Mouse (Mus musculus): Measurements from ENCODE around the gene Clmn. TPM values are rescaled to one million over a fixed set of nuclear protein-coding genes. Genes with fewer than 3 reads are reported as not detected.

Gene Clmn
- polyA plus RNA-seq (2014; fragmentation: Nextera tagmentation; extraction: Ambion mirVana) = 2.9 and 3.0 TPM in 2 replicates

DNA sequence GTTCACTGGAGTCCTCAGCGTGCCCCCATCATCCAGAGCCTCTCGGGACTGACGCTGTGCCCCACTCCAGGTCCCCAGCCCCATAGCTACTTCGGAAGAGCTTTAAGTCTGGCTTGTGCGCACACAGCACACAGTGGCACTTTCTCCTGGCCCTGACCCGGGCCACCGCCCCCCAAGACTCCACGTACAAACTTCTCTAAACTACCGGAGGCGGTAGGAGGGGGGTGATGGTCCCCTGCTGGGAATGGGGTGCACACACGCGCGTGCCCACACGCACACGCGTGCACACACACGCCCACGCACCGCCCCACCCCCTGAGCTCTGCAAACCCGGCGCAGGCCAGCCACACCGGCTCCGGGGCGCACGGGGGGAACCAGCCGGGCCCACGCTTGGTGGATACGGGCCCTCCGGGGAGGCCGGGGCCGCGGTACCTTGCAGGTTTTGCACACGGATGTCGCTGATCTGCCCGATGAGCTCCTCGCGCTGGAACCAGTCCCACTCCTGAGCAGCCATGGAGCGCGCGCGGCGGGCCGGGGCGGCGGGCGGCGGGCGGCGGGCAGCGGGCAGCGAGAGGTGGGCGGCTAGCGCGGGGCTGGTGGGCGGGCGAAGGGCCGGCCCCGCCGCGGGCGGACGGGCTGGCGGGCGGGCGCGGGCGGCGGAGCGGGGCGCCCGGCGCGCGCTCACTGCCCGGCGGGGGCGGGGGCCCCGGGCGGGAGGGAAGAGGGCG lies at the start of gene Clmn:
Gene Clmn, minus strand, starts transcription at position 638 of the 727 bp plus-strand sequence.
- Histone ChIP-seq H3K36me3 (ENCODE audit: control insufficient read depth, insufficient read depth, low read length) (no peaks in the 10 kb centered on the region), H3K9me3 (ENCODE audit: control insufficient read depth, low read length) (no peaks in the 10 kb centered on the region), H3K9ac (ENCODE audit: low read length) (peak within 1 kb of the TSS; percentile 66), H3K4me1 (ENCODE audit: control insufficient read depth, insufficient read depth, low read length) (0 out of 2 replicates have a peak, but pooled peaks cover 4% of the 10 kb centered on the region), H3K4me3 (ENCODE audit: low read depth, low read length) (peak within 1 kb of the TSS; percentile 54), H3K27ac (ENCODE audit: low read depth, low read length) (no peak within 1 kb of the TSS), H3K27me3 (ENCODE audit: control insufficient read depth, insufficient read depth, low read length) (no peaks in the 10 kb centered on the region), H3K4me2 (ENCODE audit: low read depth) (peak within 1 kb of the TSS; percentile 67)
- DNase-seq (ENCODE audit: low spot score) (peak; percentile 58), ATAC-seq (ENCODE audit: insufficient read depth, low FRiP score, low TSS enrichment) (peak; percentile 48)
- under 1% methylated on average over 39 of the region's 80 CpGs for WGBS

DNA sequence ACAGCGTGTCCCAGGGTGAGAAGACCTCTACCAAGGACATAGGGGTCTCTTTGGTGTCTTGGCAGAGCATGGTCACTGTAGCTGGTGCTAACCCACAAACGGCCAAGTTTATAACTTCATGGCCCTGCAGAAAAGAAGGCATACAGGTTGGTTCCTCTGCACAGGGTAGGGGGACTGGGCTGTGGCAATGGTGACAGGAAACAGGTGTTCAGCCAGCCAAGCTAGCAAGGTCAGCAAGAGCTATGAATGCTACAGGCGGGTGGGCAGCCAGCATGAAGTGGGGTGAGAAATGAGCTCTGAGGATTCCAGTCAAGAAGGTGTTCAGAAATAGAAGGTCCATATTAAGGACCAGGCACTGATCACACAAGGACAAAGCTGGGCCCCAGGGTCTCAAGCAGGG lies 48.1 kb upstream of the Clmn start:
- 60% methylated on average over 3 of the region's 3 CpGs for WGBS
- H3K4me1 ChIP-seq (ENCODE audit: control insufficient read depth, insufficient read depth, low read length) = peaks cover 15% of the 10 kb centered on the region
- H3K9me3 ChIP-seq (ENCODE audit: control insufficient read depth, low read length) = no peaks in the 10 kb centered on the region
- H3K9ac ChIP-seq (ENCODE audit: low read length) = no peak overlapping the region
- no peaks in the 10 kb centered on the region for H3K27me3 ChIP-seq (ENCODE audit: control insufficient read depth, insufficient read depth, low read length)
- no peak overlapping the region for H3K4me2 ChIP-seq (ENCODE audit: low read depth)
- ATAC-seq (ENCODE audit: insufficient read depth, low FRiP score, low TSS enrichment) = no peak
- no peak for DNase-seq (ENCODE audit: low spot score)
- H3K4me3 ChIP-seq (ENCODE audit: low read depth, low read length) = no peak overlapping the region
- H3K36me3 ChIP-seq (ENCODE audit: control insufficient read depth, insufficient read depth, low read length) = no peaks in the 10 kb centered on the region
- H3K27ac ChIP-seq (ENCODE audit: low read depth, low read length) = no peak overlapping the region

DNA sequence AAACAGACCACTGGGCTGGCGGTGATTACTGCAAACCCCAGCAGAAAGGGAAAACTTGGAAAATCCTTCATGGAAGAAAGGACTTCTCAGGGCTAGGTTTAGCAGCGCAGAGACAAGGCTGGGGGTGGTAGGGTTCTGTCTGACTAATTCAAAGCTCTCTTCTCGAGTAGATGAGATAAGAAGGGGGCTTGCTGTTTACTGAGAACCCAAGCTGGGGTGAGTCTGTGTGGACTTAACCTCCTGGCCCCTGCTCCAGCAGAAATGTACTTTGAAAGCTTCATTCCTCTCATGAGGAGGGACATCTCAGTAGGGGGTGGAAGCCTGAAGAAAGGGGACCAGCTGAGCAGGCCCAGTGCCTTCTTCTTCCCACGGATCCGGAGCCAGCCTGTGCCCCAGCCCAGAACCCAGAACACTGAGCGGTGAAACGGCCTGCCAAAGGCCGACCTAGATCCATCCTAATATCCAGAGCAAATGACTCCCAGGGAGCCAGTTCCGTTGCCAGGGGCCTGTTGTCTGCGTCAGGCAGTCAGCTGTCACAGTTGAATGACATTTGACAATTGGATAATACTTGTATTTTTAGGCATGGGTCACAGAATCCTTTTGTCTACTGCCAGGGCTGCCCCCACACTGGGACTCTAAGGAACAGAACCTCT lies 47.5 kb upstream of the Clmn start:
- H3K9me3 ChIP-seq (ENCODE audit: control insufficient read depth, low read length) = no peaks in the 10 kb centered on the region
- WGBS = 34% methylated on average over 10 of the region's 10 CpGs
- no peak overlapping the region for H3K4me2 ChIP-seq (ENCODE audit: low read depth)
- H3K4me1 ChIP-seq (ENCODE audit: control insufficient read depth, insufficient read depth, low read length) = peaks cover 15% of the 10 kb centered on the region
- H3K9ac ChIP-seq (ENCODE audit: low read length) = no peak overlapping the region
- H3K4me3 ChIP-seq (ENCODE audit: low read depth, low read length) = no peak overlapping the region
- no peaks in the 10 kb centered on the region for H3K36me3 ChIP-seq (ENCODE audit: control insufficient read depth, insufficient read depth, low read length)
- no peak for ATAC-seq (ENCODE audit: insufficient read depth, low FRiP score, low TSS enrichment)
- no peaks in the 10 kb centered on the region for H3K27me3 ChIP-seq (ENCODE audit: control insufficient read depth, insufficient read depth, low read length)
- H3K27ac ChIP-seq (ENCODE audit: low read depth, low read length) = no peak overlapping the region
- DNase-seq (ENCODE audit: low spot score) = no peak

DNA sequence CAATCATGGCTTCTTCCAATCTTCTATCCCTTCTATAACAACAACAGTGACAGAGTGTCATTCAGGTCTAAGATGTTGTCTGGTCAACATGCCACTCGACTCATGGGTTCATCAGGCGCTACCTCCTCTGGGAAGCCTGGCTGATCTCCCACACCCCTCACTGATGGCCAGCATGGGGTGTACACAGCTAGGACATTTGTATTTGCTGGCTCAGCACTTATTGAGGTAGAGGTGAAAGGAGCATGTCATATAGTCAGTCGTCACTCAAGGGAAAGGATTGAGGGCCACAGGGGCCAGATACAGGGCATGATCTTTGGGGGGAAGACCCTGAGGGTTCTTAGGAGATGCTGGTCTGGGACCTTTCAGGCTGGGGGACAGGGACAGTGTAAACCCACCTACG lies 44.9 kb upstream of the Clmn start:
- Histone ChIP-seq H3K27ac (ENCODE audit: low read depth, low read length) (no peak overlapping the region), H3K4me2 (ENCODE audit: low read depth) (no peak overlapping the region), H3K27me3 (ENCODE audit: control insufficient read depth, insufficient read depth, low read length) (no peaks in the 10 kb centered on the region), H3K4me1 (ENCODE audit: control insufficient read depth, insufficient read depth, low read length) (peaks cover 15% of the 10 kb centered on the region), H3K9me3 (ENCODE audit: control insufficient read depth, low read length) (no peaks in the 10 kb centered on the region), H3K4me3 (ENCODE audit: low read depth, low read length) (no peak overlapping the region), H3K36me3 (ENCODE audit: control insufficient read depth, insufficient read depth, low read length) (no peaks in the 10 kb centered on the region), H3K9ac (ENCODE audit: low read length) (no peak overlapping the region)
- WGBS = 94% methylated on average over 4 of the region's 4 CpGs
- no peak for DNase-seq (ENCODE audit: low spot score)
- no peak for ATAC-seq (ENCODE audit: insufficient read depth, low FRiP score, low TSS enrichment)

DNA sequence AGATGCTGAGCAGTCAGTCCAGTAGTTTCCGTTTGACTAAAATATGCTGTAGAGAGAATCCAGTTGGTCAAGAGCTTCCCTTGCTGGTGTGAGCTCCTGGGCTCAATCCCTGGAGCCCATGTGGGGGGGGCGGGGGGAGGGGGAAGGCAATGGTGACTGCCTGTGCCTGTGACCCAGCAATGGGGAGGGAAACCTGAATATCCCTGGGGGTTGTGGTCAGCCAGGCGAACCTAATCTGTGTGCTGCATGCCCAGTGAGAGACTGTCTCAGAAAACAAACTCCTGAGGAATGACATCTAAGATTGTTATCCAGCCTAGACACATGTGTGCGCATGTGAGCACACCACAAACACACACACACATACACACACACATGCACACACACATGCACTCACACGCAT lies 44.1 kb upstream of the Clmn start:
- no peak overlapping the region for H3K4me3 ChIP-seq (ENCODE audit: low read depth, low read length)
- WGBS = 63% methylated on average over 5 of the region's 5 CpGs
- H3K4me2 ChIP-seq (ENCODE audit: low read depth) = no peak overlapping the region
- H3K36me3 ChIP-seq (ENCODE audit: control insufficient read depth, insufficient read depth, low read length) = no peaks in the 10 kb centered on the region
- no peaks in the 10 kb centered on the region for H3K9me3 ChIP-seq (ENCODE audit: control insufficient read depth, low read length)
- no peaks in the 10 kb centered on the region for H3K27me3 ChIP-seq (ENCODE audit: control insufficient read depth, insufficient read depth, low read length)
- H3K4me1 ChIP-seq (ENCODE audit: control insufficient read depth, insufficient read depth, low read length) = peaks cover 15% of the 10 kb centered on the region
- DNase-seq (ENCODE audit: low spot score) (no peak), ATAC-seq (ENCODE audit: insufficient read depth, low FRiP score, low TSS enrichment) (peak; percentile 45; the same call in 1 of the 2 replicates)
- H3K9ac ChIP-seq (ENCODE audit: low read length) = no peak overlapping the region
- no peak overlapping the region for H3K27ac ChIP-seq (ENCODE audit: low read depth, low read length)

DNA sequence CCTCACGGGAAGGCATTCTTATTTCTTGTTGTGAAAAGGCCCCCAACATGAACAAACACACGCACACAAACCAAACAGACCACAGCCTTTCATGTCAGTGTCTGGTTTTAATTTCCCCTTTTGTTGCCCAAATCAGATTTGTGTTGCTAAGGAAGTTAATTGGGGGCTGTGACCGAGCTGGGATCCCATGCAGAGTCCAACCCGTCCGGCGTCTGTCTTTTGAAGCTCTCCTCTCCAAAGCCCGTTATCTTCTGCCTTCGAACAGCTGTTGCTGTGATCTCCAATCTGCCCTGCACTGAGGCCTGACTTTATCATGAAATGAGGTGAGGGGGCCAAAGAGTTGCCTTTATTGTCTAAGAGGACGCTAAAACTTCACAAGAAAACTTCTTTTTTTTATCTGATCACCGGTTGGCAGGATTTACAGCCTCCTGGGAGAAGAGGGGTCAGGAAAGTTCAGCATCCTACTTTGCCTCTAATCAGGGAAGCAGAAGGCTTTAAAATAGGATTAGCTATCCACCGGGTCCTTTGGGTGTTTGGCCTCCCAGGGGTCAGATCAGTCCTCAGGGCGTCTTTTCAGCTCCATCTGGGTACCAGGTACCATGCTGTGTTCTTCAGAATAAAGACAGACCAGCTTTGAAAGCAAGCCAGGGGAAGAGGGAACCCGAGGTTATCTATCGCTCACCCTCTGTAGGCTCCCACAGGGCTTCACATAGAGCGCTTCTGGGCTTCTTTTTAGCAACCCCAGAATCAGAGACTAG lies 43.3 kb upstream of the Clmn start:
- Histone ChIP-seq H3K4me2 (ENCODE audit: low read depth) (no peak overlapping the region), H3K27me3 (ENCODE audit: control insufficient read depth, insufficient read depth, low read length) (no peaks in the 10 kb centered on the region), H3K4me3 (ENCODE audit: low read depth, low read length) (no peak overlapping the region), H3K4me1 (ENCODE audit: control insufficient read depth, insufficient read depth, low read length) (peaks cover 11% of the 10 kb centered on the region), H3K27ac (ENCODE audit: low read depth, low read length) (no peak overlapping the region), H3K9me3 (ENCODE audit: control insufficient read depth, low read length) (no peaks in the 10 kb centered on the region), H3K9ac (ENCODE audit: low read length) (no peak overlapping the region), H3K36me3 (ENCODE audit: control insufficient read depth, insufficient read depth, low read length) (no peaks in the 10 kb centered on the region)
- no peak for DNase-seq (ENCODE audit: low spot score)
- WGBS = 5% methylated on average over 15 of the region's 15 CpGs
- ATAC-seq (ENCODE audit: insufficient read depth, low FRiP score, low TSS enrichment) = no peak

DNA sequence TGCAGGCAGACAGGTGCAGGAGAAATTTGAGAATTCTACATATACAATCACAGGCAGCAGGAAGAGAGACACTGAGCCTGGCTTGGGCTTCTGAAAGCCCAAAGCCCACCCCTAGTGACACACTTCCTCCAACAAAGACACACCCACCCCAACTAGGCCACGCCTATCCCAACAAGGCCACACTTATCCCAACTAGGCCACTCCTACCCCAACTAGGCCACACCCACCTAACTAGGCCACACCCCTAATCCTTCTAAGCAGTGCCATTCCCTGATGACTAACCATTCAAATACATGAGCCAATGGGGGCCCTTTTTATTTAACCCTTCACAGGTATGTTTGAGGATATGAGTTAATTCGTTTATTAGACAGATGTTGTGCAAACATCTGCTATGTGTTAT lies 42.3 kb upstream of the Clmn start:
- H3K4me2 ChIP-seq (ENCODE audit: low read depth) = no peak overlapping the region
- no peak overlapping the region for H3K27ac ChIP-seq (ENCODE audit: low read depth, low read length)
- DNase-seq (ENCODE audit: low spot score) (no peak), ATAC-seq (ENCODE audit: insufficient read depth, low FRiP score, low TSS enrichment) (no peak)
- WGBS = 93% methylated on average over 2 of the region's 2 CpGs
- H3K4me1 ChIP-seq (ENCODE audit: control insufficient read depth, insufficient read depth, low read length) = peaks cover 11% of the 10 kb centered on the region
- no peaks in the 10 kb centered on the region for H3K9me3 ChIP-seq (ENCODE audit: control insufficient read depth, low read length)
- H3K4me3 ChIP-seq (ENCODE audit: low read depth, low read length) = no peak overlapping the region
- no peaks in the 10 kb centered on the region for H3K36me3 ChIP-seq (ENCODE audit: control insufficient read depth, insufficient read depth, low read length)
- no peak overlapping the region for H3K9ac ChIP-seq (ENCODE audit: low read length)
- H3K27me3 ChIP-seq (ENCODE audit: control insufficient read depth, insufficient read depth, low read length) = no peaks in the 10 kb centered on the region

DNA sequence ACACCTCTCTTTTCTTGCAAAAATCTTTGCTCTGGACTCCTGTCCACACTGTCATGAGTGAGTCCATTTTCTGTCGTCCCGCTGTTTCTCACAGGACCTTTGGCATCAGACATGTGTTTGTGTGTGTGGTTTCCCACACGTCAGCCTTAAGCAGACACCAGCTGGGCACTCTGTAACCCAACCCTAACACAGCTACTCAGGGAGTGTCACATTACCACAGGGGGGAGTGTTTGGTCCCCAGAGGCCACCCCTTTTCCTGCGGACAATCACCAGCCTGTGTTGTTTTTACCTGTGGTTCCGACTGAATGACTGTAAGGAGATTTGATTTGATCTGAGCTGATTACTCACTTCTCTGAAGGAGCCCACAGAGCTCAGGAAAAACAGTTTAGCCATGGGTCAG lies 39.3 kb upstream of the Clmn start:
- Histone ChIP-seq H3K36me3 (ENCODE audit: control insufficient read depth, insufficient read depth, low read length) (no peaks in the 10 kb centered on the region), H3K4me2 (ENCODE audit: low read depth) (no peak overlapping the region), H3K4me3 (ENCODE audit: low read depth, low read length) (no peak overlapping the region), H3K9ac (ENCODE audit: low read length) (no peak overlapping the region), H3K9me3 (ENCODE audit: control insufficient read depth, low read length) (no peaks in the 10 kb centered on the region), H3K27me3 (ENCODE audit: control insufficient read depth, insufficient read depth, low read length) (no peaks in the 10 kb centered on the region), H3K4me1 (ENCODE audit: control insufficient read depth, insufficient read depth, low read length) (peaks cover 13% of the 10 kb centered on the region), H3K27ac (ENCODE audit: low read depth, low read length) (no peak overlapping the region)
- WGBS = 22% methylated on average over 5 of the region's 5 CpGs
- DNase-seq (ENCODE audit: low spot score) (no peak), ATAC-seq (ENCODE audit: insufficient read depth, low FRiP score, low TSS enrichment) (no peak)
